Mouse (Mus musculus): ENCODE data around the gene Tdp2.

Gene Tdp2

GRCm38 (mm10) chr13:24880208-24880607 is 48.7 kb downstream of the Tdp2 start:
- DNase-seq (ENCODE audit: low spot score in 2 of 2) = no peak

GRCm38 (mm10) chr13:24880704-24881103 is 49.2 kb downstream of the Tdp2 start:
- DNase-seq (ENCODE audit: low spot score in 2 of 2) = no peak

DNA sequence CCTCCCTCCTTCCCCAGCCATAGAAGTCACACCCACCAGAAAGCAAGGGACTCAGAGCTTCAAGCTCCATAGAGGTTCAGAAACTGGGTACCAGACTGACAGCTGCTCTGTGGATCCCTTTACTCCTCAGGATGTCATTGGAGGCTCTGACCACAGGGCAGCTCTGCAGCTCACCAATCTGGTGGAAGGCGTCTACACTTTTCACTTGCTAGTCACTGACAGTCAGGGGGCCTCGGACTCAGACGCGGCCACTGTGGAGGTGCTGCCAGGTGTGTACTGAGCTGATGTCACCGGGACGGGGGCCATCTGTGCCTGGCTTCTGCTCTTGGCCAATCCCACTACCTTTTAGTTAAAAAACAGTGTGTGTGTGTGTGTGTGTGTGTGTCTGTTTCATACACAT is 50.9 kb downstream of the Tdp2 start:
- no peak for DNase-seq (ENCODE audit: low spot score in 2 of 2)

DNA sequence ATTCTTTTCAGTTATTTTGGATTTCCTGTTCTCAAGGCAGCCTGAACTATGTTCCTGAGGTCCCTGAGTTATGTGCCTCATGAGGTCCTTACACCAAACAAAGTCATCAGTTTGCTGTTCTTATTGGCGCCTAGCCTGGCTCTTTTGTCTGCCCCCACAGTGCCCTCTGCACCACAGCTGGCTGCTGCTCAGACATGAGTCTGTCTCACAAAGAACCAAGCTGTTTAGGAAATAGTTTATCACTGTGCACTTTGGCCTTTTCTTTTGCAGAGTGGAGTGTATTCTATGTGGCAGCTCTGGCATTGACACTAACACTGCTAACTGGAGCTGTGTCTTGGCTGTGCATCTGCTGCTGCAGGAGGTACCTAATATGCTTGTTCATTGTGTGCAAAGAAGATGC is 58.1 kb downstream of the Tdp2 start:
- no peak for DNase-seq (ENCODE audit: low spot score in 2 of 2)
